Mouse (Mus musculus): Measurements from ENCODE around the gene Myo6.

DNA sequence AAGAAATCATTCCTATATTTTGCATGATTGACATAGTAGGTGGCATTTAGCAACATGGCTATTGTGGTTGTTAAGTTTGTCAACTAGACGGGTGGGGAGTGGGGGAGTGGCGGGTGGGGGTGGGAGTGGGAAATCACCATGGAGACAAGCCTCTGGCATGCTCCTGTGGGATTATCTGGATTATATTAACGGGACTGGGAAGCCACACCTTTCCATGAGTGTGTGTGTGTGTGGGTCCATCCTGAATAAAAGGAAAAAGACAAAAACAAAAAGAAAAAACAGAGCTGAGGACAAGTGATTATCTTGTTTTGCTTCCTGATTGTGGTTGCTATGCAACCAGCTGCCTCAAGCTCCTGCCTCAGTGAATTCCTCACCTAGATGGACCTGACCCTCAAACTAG is 20.9 kb downstream of the Myo6 start:
- no peak for TF ChIP-seq POLR2A (IDR thresholded peaks at IDR 0.05; ENCODE audit: borderline replicate concordance, extremely low read depth, low read depth, low read length)
- no peak for TF ChIP-seq CTCF (IDR thresholded peaks at IDR 0.05; ENCODE audit: insufficient read depth, low read length)

Measured in lung, adult 2 months (tissue).